Mouse (Mus musculus) forebrain, embryonic 13.5 days (tissue): ENCODE measurements around the gene Homer2. TPM values are rescaled to one million over a fixed set of nuclear protein-coding genes. Genes with fewer than 3 reads are reported as not detected.

Experiments used
- ATAC-seq: fragments of 200-750 bp; cut with Nextera tagmentation; 2 replicates; pipeline ENCODE4 v1.8.0; 2017
- H3K27ac ChIP-seq: fragments of 300-500 bp; sonication (generic); 2 replicates; pipeline ENCODE4 v1.5.1; 2015; ENCODE audit warnings: inconsistent platforms, mild to moderate bottlenecking, moderate library complexity
- H3K27me3 ChIP-seq: fragments of 300-500 bp; sonication (generic); 2 replicates; pipeline ENCODE4 v1.6.1; 2015; ENCODE audit warnings: mild to moderate bottlenecking, inconsistent platforms
- H3K36me3 ChIP-seq: fragments of 300-500 bp; sonication (generic); 2 replicates; pipeline ENCODE4 v1.6.1; 2015; ENCODE audit warnings: mild to moderate bottlenecking, inconsistent platforms; ENCODE audit not compliant: poor library complexity, severe bottlenecking
- H3K4me1 ChIP-seq: fragments of 300-500 bp; sonication (generic); 2 replicates; pipeline ENCODE4 v1.6.1; 2015; ENCODE audit warnings: inconsistent platforms
- H3K4me2 ChIP-seq: fragments of 300-500 bp; sonication (generic); 2 replicates; pipeline ENCODE4 v1.6.1; 2015; ENCODE audit warnings: inconsistent platforms, mild to moderate bottlenecking, moderate library complexity
- H3K4me3 ChIP-seq: fragments of 300-500 bp; sonication (generic); 2 replicates; pipeline ENCODE4 v1.5.1; 2015; ENCODE audit warnings: mild to moderate bottlenecking, inconsistent platforms
- H3K9ac ChIP-seq: fragments of 300-500 bp; sonication (generic); 2 replicates; pipeline ENCODE4 v1.6.1; 2015; ENCODE audit warnings: mild to moderate bottlenecking, inconsistent platforms
- H3K9me3 ChIP-seq: fragments of 300-500 bp; sonication (generic); replicated peaks from 2 replicates; pipeline ENCODE4 v1.6.1; 2016; ENCODE audit warnings: inconsistent platforms
- WGBS: fragments of 180-500 bp; shearing (Covaris S2); methylation state at CpG from one replicate; pipeline ENCODE4 v1.1.7; 2015; 5-methylcytosine and 5-hydroxymethylcytosine counted together
- polyA plus RNA-seq: library from polyadenylated mRNA; unstranded; fragments of >200 nt; fragmentation: Nextera tagmentation; extraction: Ambion mirVana; gene quantifications from 2 replicates; pipeline ENCODE4 v1.2.1, GENCODE M21; 2015

Homer2 gene
- polyA plus RNA-seq, 1 experiment from 2014 or later, result 27.8 TPM

- H3K4me2 ChIP-seq, result no peak overlapping the region
- no peak overlapping the region for H3K27ac ChIP-seq
- ATAC-seq, result no peak
- 83% methylated on average over 16 of the region's 16 CpGs for WGBS
- no peak overlapping the region for H3K9ac ChIP-seq
- H3K4me3 ChIP-seq, result no peak overlapping the region
- no peaks in the 10 kb centered on the region for H3K27me3 ChIP-seq
- no peaks in the 10 kb centered on the region for H3K36me3 ChIP-seq
- no peaks in the 10 kb centered on the region for H3K9me3 ChIP-seq
- peaks cover 10% of the 10 kb centered on the region for H3K4me1 ChIP-seq
These were observed 11.4 kb downstream of the Homer2 start for GRCm38 (mm10) chr7:81695763-81696533.

GRCm38 (mm10) chr7:81691067-81691466 lies 16.3 kb downstream of the Homer2 start:
- 91% methylated on average over 5 of the region's 5 CpGs for WGBS

GRCm38 (mm10) chr7:81689116-81689681 lies 18.1 kb downstream of the Homer2 start:
- Histone ChIP-seq H3K27me3 (no peaks in the 10 kb centered on the region), H3K36me3 (no peaks in the 10 kb centered on the region), H3K27ac (no peak overlapping the region), H3K9ac (no peak overlapping the region), H3K4me1 (peaks cover 14% of the 10 kb centered on the region), H3K4me2 (no peak overlapping the region), H3K4me3 (no peak overlapping the region), H3K9me3 (no peaks in the 10 kb centered on the region)
- ATAC-seq, result no peak
- 70% methylated on average over 8 of the region's 8 CpGs for WGBS

More at GRCm38 (mm10) chr7:81691067-81691466, 16.3 kb downstream of the Homer2 start:
- ATAC-seq, result no peak
- no peak overlapping the region for H3K4me3 ChIP-seq
- no peak overlapping the region for H3K4me2 ChIP-seq
- no peaks in the 10 kb centered on the region for H3K9me3 ChIP-seq
- H3K36me3 ChIP-seq, result no peaks in the 10 kb centered on the region
- peaks cover 9% of the 10 kb centered on the region; the same call in 1 of the 2 replicates for H3K4me1 ChIP-seq
- H3K27ac ChIP-seq, result no peak overlapping the region
- no peaks in the 10 kb centered on the region for H3K27me3 ChIP-seq
- H3K9ac ChIP-seq, result no peak overlapping the region

- Histone ChIP-seq H3K9me3 (no peaks in the 10 kb centered on the region), H3K4me3 (no peak overlapping the region), H3K4me1 (peaks cover 17% of the 10 kb centered on the region), H3K27ac (no peak overlapping the region), H3K9ac (no peak overlapping the region), H3K27me3 (no peaks in the 10 kb centered on the region), H3K4me2 (no peak overlapping the region), H3K36me3 (no peaks in the 10 kb centered on the region)
- no peak for ATAC-seq
- WGBS, result 88% methylated on average over 9 of the region's 9 CpGs
These were observed 18.9 kb downstream of the Homer2 start for GRCm38 (mm10) chr7:81688378-81688777.

GRCm38 (mm10) chr7:81687684-81688316 lies 19.5 kb downstream of the Homer2 start:
- no peak overlapping the region for H3K9ac ChIP-seq
- no peak overlapping the region for H3K27ac ChIP-seq
- H3K4me2 ChIP-seq, result no peak overlapping the region
- WGBS, result 92% methylated on average over 6 of the region's 6 CpGs
- H3K4me1 ChIP-seq, result peaks cover 17% of the 10 kb centered on the region
- H3K9me3 ChIP-seq, result no peaks in the 10 kb centered on the region
- H3K36me3 ChIP-seq, result no peaks in the 10 kb centered on the region
- no peak for ATAC-seq
- no peak overlapping the region for H3K4me3 ChIP-seq
- no peaks in the 10 kb centered on the region for H3K27me3 ChIP-seq

- no peak overlapping the region for H3K9ac ChIP-seq
- H3K27me3 ChIP-seq, result no peaks in the 10 kb centered on the region
- ATAC-seq, result no peak
- no peak overlapping the region for H3K4me2 ChIP-seq
- H3K36me3 ChIP-seq, result no peaks in the 10 kb centered on the region
- WGBS, result 79% methylated on average over 7 of the region's 7 CpGs
- H3K27ac ChIP-seq, result no peak overlapping the region
- no peak overlapping the region for H3K4me3 ChIP-seq
- peaks cover 23% of the 10 kb centered on the region for H3K4me1 ChIP-seq
- no peaks in the 10 kb centered on the region for H3K9me3 ChIP-seq
These were observed 22.0 kb downstream of the Homer2 start for GRCm38 (mm10) chr7:81685375-81685774.

GRCm38 (mm10) chr7:81683779-81684422 lies 23.4 kb downstream of the Homer2 start:
- Histone ChIP-seq H3K4me3 (no peak overlapping the region), H3K36me3 (no peaks in the 10 kb centered on the region), H3K27ac (no peak overlapping the region), H3K4me1 (peaks cover 14% of the 10 kb centered on the region), H3K4me2 (no peak overlapping the region), H3K27me3 (no peaks in the 10 kb centered on the region), H3K9me3 (no peaks in the 10 kb centered on the region), H3K9ac (no peak overlapping the region)
- 66% methylated on average over 7 of the region's 7 CpGs for WGBS
- ATAC-seq, result no peak

- Histone ChIP-seq H3K9me3 (no peaks in the 10 kb centered on the region), H3K4me3 (no peak overlapping the region), H3K4me2 (no peak overlapping the region), H3K27me3 (no peaks in the 10 kb centered on the region), H3K36me3 (no peaks in the 10 kb centered on the region), H3K9ac (no peak overlapping the region), H3K27ac (no peak overlapping the region), H3K4me1 (peaks cover 14% of the 10 kb centered on the region)
- 75% methylated on average over 3 of the region's 3 CpGs for WGBS
- ATAC-seq, result no peak
These were observed 25.9 kb downstream of the Homer2 start for GRCm38 (mm10) chr7:81681386-81681785.

GRCm38 (mm10) chr7:81673359-81674013 lies 33.8 kb downstream of the Homer2 start:
- peak overlapping the region; percentile 40; the same call in 1 of the 2 replicates for H3K9ac ChIP-seq
- WGBS, result 41% methylated on average over 15 of the region's 15 CpGs
- no peaks in the 10 kb centered on the region for H3K36me3 ChIP-seq
- H3K27me3 ChIP-seq, result no peaks in the 10 kb centered on the region
- peak overlapping the region; percentile 78 for H3K27ac ChIP-seq
- no peaks in the 10 kb centered on the region for H3K9me3 ChIP-seq
- peaks cover 15% of the 10 kb centered on the region for H3K4me1 ChIP-seq
- H3K4me3 ChIP-seq, result no peak overlapping the region
- peak overlapping the region; percentile 41 for H3K4me2 ChIP-seq
- ATAC-seq, result peak; percentile 87

GRCm38 (mm10) chr7:81672735-81673291 lies 34.5 kb downstream of the Homer2 start:
- peak overlapping the region; percentile 78 for H3K27ac ChIP-seq
- ATAC-seq, result peak; percentile 30; the same call in 1 of the 2 replicates
- H3K4me1 ChIP-seq, result peaks cover 15% of the 10 kb centered on the region
- H3K4me2 ChIP-seq, result peak overlapping the region; percentile 28
- H3K36me3 ChIP-seq, result no peaks in the 10 kb centered on the region
- 46% methylated on average over 10 of the region's 10 CpGs for WGBS
- H3K9ac ChIP-seq, result no peak overlapping the region
- H3K4me3 ChIP-seq, result no peak overlapping the region
- no peaks in the 10 kb centered on the region for H3K9me3 ChIP-seq
- H3K27me3 ChIP-seq, result no peaks in the 10 kb centered on the region

GRCm38 (mm10) chr7:81667156-81667555 lies 40.2 kb downstream of the Homer2 start:
- no peak for ATAC-seq
- no peaks in the 10 kb centered on the region; the same call in 1 of the 2 replicates for H3K4me1 ChIP-seq
- WGBS, result 89% methylated on average over 4 of the region's 4 CpGs

More at GRCm38 (mm10) chr7:81667156-81667555, 40.2 kb downstream of the Homer2 start:
- Histone ChIP-seq H3K9me3 (no peaks in the 10 kb centered on the region), H3K27ac (no peak overlapping the region), H3K4me3 (no peak overlapping the region), H3K27me3 (no peaks in the 10 kb centered on the region), H3K9ac (no peak overlapping the region), H3K36me3 (no peaks in the 10 kb centered on the region), H3K4me2 (no peak overlapping the region)
